22 mouse cellular contexts compared by ENCODE assay signal in the genomic region with DNA sequence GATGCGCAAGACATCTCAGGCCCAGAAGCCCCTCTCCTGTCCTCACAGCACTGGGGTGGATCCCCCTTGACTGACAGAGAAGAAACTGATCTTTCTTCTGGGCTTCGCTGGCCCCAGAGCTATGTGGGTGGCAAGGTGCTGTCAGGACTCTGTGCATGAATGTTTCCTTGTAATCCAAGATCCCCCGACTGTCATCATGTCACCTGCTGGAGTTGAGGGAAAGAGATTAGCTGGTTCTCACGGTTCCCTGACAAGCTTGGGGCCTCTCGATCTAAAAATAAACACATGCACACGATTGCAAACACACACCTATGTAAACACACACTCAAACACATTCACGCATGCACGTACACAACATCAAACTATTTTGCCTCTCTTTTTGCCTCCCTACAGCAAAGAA. TPM values are rescaled to one million over a fixed set of nuclear protein-coding genes. Genes with fewer than 3 reads are reported as not detected.
DNase-seq lines count a peak whose midpoint lies in the region; ATAC-seq and TF ChIP-seq lines count a peak whose summit lies in the region.
"Had no signal": no experiment of that assay in that cellular context is flagged by ENCODE, and none has a peak within 500 bp of the region (broad histone marks: within the 10 kb centered on the region; RNA-seq: fewer than 3 reads in every experiment).

No protein-coding gene starts in this region.

- peak overlapping the region; percentile 61 for H3K4me3 ChIP-seq in erythroblast, embryonic 14.5 days (replicated peaks)
- H3K4me3 ChIP-seq in heart, embryonic 12.5 days: no peak overlapping the region
- H3K4me3 ChIP-seq in liver, embryonic 14.5 days (ENCODE audit: insufficient read depth in 1 of 2, low read depth in 2 of 2, low read length in 2 of 2): no peak overlapping the region
- H3K4me3 ChIP-seq in midbrain, embryonic 10.5 days: no peak overlapping the region
- H3K4me3 ChIP-seq: forebrain, embryonic 13.5 days; hindbrain, embryonic 15.5 days; stomach, embryonic 15.5 days had no signal

- no peak for DNase-seq in heart, postnatal 10 days
- peak; percentile 49 for DNase-seq in c-Kit-negative CD71-positive TER-119-positive erythroid progenitor cells, embryonic 14.5 days (ENCODE audit: low read depth, low spot score)
- peak in 2 of 3 experiments; percentile 47 to 48 for DNase-seq in liver, embryonic 14.5 days (ENCODE audit: low read depth in 3 of 3, low spot score in 3 of 3)
- DNase-seq in midbrain, embryonic 10.5 days (ENCODE audit: low spot score): no peak
- DNase-seq in thymus, adult 18-20 months: no peak
- DNase-seq: adrenal gland, postnatal 25 days; cerebellum, adult 11 months; cerebellum, adult 9-11 months; heart, postnatal 4 days; kidney, adult 2 months; kidney, postnatal 14 days; lung, adult 18-20 months; lung, postnatal 10 days; right cerebral cortex, adult 18-20 months; right cerebral cortex, postnatal 4 days had no signal

- H3K4me1 ChIP-seq in erythroblast, embryonic 14.5 days (ENCODE audit: control insufficient read depth): peaks cover 78% of the 10 kb centered on the region
- peaks cover 44% of the 10 kb centered on the region for H3K4me1 ChIP-seq in heart, embryonic 12.5 days (replicated peaks)
- H3K4me1 ChIP-seq in liver, embryonic 14.5 days (replicated peaks; ENCODE audit: control insufficient read depth in 2 of 2, insufficient read depth in 2 of 2, low read length in 1 of 2): peaks cover 49 to 51% of the 10 kb centered on the region in 2 experiments
- peaks cover 18% of the 10 kb centered on the region for H3K4me1 ChIP-seq in midbrain, embryonic 10.5 days

- 33% methylated on average over 8 of the region's 8 CpGs for WGBS in heart, embryonic 12.5 days
- 41% methylated on average over 8 of the region's 8 CpGs for WGBS in liver, embryonic 14.5 days (ENCODE audit: insufficient replicate concordance)
- 79% methylated on average over 8 of the region's 8 CpGs for WGBS in midbrain, embryonic 10.5 days

- no peak overlapping the region for H3K9ac ChIP-seq in heart, embryonic 12.5 days
- H3K9ac ChIP-seq in liver, embryonic 14.5 days (replicated peaks): peak overlapping the region; percentile 63
- H3K9ac ChIP-seq: forebrain, embryonic 13.5 days; hindbrain, embryonic 15.5 days; stomach, embryonic 15.5 days had no signal

- peak; percentile 53; the same call in 1 of the 2 replicates for TF ChIP-seq EP300 in liver, embryonic 14.5 days (IDR thresholded peaks at IDR 0.05; ENCODE audit: low read depth)

- H3K27ac ChIP-seq in heart, embryonic 12.5 days (ENCODE audit: poor library complexity, severe bottlenecking): no peak overlapping the region
- peak overlapping the region; percentile 94 for H3K27ac ChIP-seq in liver, embryonic 14.5 days
- H3K27ac ChIP-seq in midbrain, embryonic 10.5 days (replicated peaks): no peak overlapping the region; the same call in 1 of the 2 replicates
- H3K27ac ChIP-seq: forebrain, embryonic 13.5 days; hindbrain, embryonic 15.5 days; stomach, embryonic 15.5 days had no signal

- intact Hi-C loops in heart, postnatal 10 days (cut with DNase I): loop anchor here (10.0 kb wide), 1 partner anchor 376 kb away; no protein-coding TSS in a partner anchor

- ATAC-seq in erythroblast, adult 5-6 weeks (replicated peaks; ENCODE audit: low FRiP score, poor library complexity, severe bottlenecking): no peak
- no peak for ATAC-seq in heart, embryonic 12.5 days (ENCODE audit: insufficient number of reproducible peaks, low FRiP score)
- ATAC-seq in liver, embryonic 14.5 days (ENCODE audit: insufficient read depth): peak; percentile 8; the same call in 1 of the 2 replicates
- ATAC-seq: forebrain, embryonic 13.5 days had no signal

- peak overlapping the region; percentile 9 for H3K4me2 ChIP-seq in heart, embryonic 12.5 days
- peak overlapping the region; percentile 68 for H3K4me2 ChIP-seq in liver, embryonic 14.5 days (ENCODE audit: low read depth)
- H3K4me2 ChIP-seq: forebrain, embryonic 13.5 days; hindbrain, embryonic 15.5 days; midbrain, embryonic 11.5 days; stomach, embryonic 15.5 days had no signal

- no peaks in the 10 kb centered on the region for H3K27me3 ChIP-seq in erythroblast, embryonic 14.5 days (ENCODE audit: control insufficient read depth)
- no peaks in the 10 kb centered on the region for H3K27me3 ChIP-seq in heart, embryonic 12.5 days (replicated peaks)
- no peaks in the 10 kb centered on the region for H3K27me3 ChIP-seq in liver, embryonic 14.5 days (ENCODE audit: control insufficient read depth, insufficient read depth, low read length)
- H3K27me3 ChIP-seq in midbrain, embryonic 10.5 days (ENCODE audit: low read depth, poor library complexity, severe bottlenecking): no peaks in the 10 kb centered on the region
- H3K27me3 ChIP-seq: forebrain, embryonic 13.5 days; hindbrain, embryonic 15.5 days; stomach, embryonic 15.5 days had no signal

- TF ChIP-seq CTCF in liver, embryonic 14.5 days (IDR thresholded peaks at IDR 0.05; ENCODE audit: low read depth): no peak

- H3K9me3 ChIP-seq in erythroblast, embryonic 14.5 days (ENCODE audit: control insufficient read depth, low read length): no peaks in the 10 kb centered on the region
- H3K9me3 ChIP-seq in heart, embryonic 12.5 days (replicated peaks): no peaks in the 10 kb centered on the region
- no peaks in the 10 kb centered on the region for H3K9me3 ChIP-seq in liver, embryonic 14.5 days (ENCODE audit: control insufficient read depth, low read length)
- H3K9me3 ChIP-seq in midbrain, embryonic 10.5 days (replicated peaks): no peaks in the 10 kb centered on the region
- H3K9me3 ChIP-seq: forebrain, embryonic 13.5 days; hindbrain, embryonic 15.5 days; stomach, embryonic 15.5 days had no signal

- peaks cover 35% of the 10 kb centered on the region for H3K36me3 ChIP-seq in erythroblast, embryonic 14.5 days (ENCODE audit: control insufficient read depth)
- H3K36me3 ChIP-seq in heart, embryonic 12.5 days: no peaks in the 10 kb centered on the region
- no peaks in the 10 kb centered on the region for H3K36me3 ChIP-seq in liver, embryonic 14.5 days (replicated peaks; ENCODE audit: control insufficient read depth, insufficient read depth, low read depth)
- H3K36me3 ChIP-seq in midbrain, embryonic 10.5 days: no peaks in the 10 kb centered on the region
- H3K36me3 ChIP-seq: hindbrain, embryonic 15.5 days; stomach, embryonic 15.5 days had no signal

RNA-seq across cellular contexts. Expression of a gene that starts 54.2 kb away (rescaled TPM):
- 0.70 and 0.85 TPM in 2 replicates for polyA plus RNA-seq in erythroblast, embryonic 14.5 days (2012)
- total RNA-seq in erythroblast, adult 5-6 weeks (2015; ENCODE audit: low replicate concordance): 0.42 and 7.9 TPM in 2 replicates
- total RNA-seq in erythroblast, adult 5-6 weeks (2017; ENCODE audit: low replicate concordance): 2.2 and 2.6 TPM in 2 replicates
- polyA plus RNA-seq in heart, embryonic 12.5 days (2016; fragmentation: Nextera tagmentation; extraction: Ambion mirVana): 7.4 and 8.8 TPM in 2 replicates
- total RNA-seq in heart, postnatal 10 days (2021): 10 to 100 TPM; 31.1 to 31.5 TPM
- 3.2 TPM in 2 replicates for polyA plus RNA-seq in liver, embryonic 14.5 days (2012; rRNA removed)
- polyA plus RNA-seq in liver, embryonic 14.5 days (2014; fragmentation: Nextera tagmentation; extraction: Ambion mirVana): 0.85 and 1.0 TPM in 2 replicates
- polyA plus RNA-seq in midbrain, embryonic 10.5 days (2016; fragmentation: Nextera tagmentation; extraction: Ambion mirVana): 7.3 and 7.8 TPM in 2 replicates

Comparison
In these comparisons a context has a peak if more than half of its experiments do, and no peak if none do; other contexts are left out.
1. DNase-seq: peak in c-Kit-negative CD71-positive TER-119-positive erythroid progenitor cells, embryonic 14.5 days (single experiment) and liver, embryonic 14.5 days (2 of 3); none in heart, postnatal 10 days (0 of 2), midbrain, embryonic 10.5 days (single experiment) and thymus, adult 18-20 months (0 of 2).